Mouse (Mus musculus): ENCODE data around the gene Ano1.
A peak's percentile ranks its signal among the peaks of the same experiment; 100 is the strongest.

Gene Ano1

DNA sequence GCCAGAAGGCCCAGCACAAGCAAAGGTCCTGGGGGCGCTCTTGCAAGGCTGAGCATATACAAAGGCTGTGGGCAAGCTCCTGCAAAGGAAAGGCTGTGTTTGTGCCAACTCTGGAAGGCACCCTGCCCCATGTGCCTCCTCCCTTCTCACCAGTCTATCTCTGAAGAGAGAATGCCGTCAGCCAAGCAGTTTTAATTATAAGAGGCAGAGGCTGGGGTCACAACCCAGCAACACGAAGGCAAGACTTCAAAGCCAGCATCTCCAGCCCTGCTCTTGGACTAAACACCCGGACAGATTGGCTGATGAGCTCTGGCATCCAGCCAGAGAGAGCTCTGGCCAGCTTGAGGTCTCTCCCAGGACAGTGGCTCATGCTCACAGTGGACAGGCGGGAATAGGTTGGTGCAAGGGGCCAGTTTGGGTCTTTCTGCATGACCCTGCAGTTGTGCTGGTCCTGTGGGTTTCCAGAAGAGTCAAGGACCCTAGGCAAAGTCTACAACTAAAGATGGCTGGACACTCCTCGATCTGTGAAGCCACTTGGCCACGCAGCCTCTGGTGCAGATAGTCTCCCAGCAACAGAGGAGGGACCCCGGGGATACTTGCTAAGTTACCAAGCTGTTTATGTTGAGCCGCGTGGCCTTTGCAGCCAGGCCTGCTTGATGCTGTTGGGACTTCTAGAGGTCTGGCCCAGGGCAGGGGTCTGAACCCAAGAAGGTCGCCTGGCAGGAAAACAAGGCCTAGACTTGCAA is 12.9 kb upstream of the Ano1 start:
- peak; percentile 23 to 42 for DNase-seq

DNA sequence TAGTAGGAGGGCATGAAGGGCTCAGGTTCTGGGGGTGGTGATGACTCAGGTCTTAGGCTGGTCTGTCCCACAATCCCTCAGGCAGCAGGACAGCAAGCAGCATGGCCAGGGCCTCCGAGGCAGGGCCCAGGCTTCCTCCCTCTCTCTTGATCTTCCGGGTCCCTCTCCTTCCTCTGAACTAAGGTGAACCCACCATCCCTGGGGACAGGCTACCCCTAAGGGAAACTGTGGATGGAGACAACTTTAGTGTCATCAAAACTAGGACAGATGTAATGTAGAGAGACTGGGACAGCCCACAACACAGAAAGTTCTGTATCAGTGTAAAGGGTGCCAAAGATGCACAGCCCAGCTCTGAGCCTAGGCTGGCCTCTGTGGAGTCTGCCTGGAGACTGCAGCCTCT is 12.2 kb upstream of the Ano1 start:
- DNase-seq: no peak

DNA sequence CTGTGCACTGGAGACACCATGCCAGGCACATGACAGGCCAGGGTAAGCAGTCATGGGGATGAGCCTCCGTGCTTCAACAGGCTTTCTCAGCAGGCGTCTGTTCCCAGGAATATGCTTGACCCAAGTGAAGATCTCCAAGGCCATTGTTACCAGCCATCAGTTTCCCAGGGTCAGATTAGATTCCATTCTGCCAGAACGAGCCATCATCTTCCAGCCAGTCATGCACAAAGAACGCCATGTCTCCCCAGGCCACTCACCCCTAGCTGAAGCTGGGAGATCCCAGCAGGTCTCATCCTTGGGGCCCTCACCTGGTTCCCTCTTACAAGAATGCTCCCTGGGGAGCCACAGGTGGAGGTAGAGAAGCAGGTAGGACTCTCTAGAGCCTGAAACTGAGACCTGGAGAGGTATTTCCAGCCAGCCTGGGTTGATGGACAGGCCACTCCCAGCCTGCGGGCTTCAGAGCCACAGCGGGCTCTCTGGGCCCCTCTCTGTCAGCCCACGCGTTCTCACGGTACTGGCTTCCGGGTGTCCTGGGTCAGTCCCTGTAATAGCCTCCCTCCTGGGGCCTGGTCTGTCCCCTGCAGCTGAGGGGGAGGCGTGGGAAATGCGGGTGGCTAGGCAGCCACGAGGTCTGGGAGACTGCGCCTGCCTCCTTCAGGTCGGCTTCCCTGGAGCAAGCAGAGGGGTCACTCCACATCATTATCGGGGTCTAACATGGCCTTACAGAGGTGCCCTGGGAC is 10.9 kb upstream of the Ano1 start:
- no peak for DNase-seq

DNA sequence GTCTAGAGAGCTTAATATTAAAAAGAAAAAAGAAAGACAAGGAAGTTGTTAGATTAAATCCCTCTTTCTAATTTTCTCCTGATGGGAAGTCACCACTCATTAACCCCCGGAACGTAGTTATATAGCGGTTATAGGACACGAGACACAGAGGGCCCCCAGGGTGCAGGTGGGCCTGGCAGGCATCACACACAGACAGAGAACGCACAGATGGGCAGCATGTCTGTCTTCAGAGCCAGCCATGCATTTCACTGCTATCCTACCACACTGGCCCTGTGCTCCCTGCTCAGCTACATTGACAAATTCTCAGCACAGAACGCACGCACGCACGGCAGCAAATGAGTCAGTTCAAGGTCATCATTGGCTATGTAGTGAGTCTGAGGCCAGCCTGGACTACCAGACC is 8.5 kb upstream of the Ano1 start:
- DNase-seq: no peak

DNA sequence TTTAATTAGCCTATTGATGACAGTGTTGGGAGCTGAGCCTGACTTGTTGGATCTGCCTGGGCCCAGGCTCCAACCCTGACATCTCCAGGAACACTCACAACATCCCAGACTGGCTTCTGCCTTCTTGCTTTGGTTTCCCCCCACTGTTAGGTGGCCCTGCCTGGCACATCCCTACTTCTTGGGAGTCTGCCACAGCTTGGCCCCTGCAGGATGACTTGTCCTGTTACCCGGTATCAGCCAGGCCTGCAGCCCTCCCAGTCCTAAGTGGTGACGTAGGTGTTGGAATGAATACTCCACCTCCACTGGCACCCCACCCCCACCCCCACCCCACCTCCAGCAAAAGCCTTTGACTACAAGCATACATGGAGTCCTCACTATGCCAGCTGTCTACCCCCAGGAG is 7.7 kb upstream of the Ano1 start:
- DNase-seq: no peak

DNA sequence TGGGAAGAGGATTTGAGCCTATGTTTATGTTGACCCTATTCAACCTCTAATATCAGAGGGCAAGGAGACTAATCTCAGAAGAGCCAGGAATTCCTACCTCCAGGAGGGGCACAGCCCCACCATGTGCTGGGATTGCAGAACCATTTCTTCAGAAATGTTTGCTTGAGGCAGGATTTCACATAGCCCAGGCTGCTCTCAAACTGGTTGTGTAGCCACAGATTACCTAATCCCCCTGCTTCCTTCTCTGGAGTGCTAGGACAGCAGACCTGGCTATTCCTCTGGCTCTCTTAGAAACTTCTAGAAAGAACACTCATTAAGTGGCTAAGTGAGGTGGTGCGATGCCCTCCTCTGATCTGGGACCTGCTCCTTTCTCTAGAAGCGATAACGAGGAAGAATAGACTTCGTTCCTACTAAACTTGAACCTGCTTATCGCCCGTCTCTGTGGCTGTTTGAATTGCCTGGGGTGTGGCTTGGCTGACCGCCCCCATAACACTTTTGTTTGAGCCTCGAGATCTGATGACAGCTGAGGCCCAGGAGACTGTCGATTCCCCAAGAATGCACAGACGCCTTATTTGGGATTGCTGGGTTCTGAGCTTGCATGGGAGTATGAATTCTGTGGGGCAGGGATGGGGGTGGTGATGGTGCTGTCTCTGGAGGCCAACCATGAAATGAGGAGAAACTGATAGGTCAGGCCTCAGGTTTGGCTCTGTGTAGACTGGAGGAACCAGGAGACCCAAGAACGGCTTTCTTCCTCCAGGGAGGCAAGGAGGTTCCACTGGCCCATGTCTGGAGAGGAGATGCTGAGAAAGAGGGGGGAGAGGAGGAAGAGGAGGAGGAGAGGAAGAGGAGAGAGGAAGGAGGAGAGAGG is 4.0 kb upstream of the Ano1 start:
- DNase-seq: no peak

DNA sequence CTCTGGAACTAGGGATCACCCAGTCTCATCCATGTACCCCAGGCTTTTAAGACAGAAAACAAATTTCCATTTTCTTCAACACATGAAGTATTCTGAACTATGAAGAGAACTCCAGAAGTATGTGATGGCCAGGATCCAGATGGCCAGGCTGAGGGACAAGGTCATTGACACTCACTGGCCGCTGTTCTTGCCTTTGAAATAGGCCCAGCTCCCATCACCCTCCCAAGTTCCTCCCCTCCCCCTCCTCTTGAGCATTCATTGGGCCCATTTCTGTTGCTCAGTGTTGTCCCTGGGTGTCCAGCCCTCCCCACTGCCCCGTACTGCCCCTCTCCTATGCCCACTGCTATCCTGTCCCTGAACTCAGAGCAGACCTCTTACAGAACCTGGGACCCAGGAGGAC is 2.9 kb upstream of the Ano1 start:
- DNase-seq: peak; percentile 43 to 44

DNA sequence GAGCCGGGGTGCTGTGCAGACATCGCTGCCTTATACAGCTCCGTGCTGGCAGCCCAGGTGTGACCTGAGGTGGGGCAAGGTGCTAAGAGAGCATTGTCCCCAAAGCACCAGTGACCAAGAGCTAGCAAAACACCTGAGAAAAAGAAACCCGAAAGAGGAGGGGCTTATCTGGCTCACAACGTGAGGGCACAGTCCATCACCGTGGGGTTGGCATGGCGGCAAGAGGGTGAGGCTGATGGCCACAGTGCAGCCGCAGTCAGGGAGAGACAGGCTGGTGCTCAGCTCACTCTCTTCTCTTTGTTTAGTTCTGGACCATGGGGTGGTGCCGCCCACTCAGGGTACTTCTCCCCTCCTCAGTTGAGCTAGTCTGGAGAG is 1.9 kb upstream of the Ano1 start:
- no peak for DNase-seq

GRCm38 (mm10) chr7:144752919-144753656 is 1.3 kb upstream of the Ano1 start:
- DNase-seq: no peak

DNA sequence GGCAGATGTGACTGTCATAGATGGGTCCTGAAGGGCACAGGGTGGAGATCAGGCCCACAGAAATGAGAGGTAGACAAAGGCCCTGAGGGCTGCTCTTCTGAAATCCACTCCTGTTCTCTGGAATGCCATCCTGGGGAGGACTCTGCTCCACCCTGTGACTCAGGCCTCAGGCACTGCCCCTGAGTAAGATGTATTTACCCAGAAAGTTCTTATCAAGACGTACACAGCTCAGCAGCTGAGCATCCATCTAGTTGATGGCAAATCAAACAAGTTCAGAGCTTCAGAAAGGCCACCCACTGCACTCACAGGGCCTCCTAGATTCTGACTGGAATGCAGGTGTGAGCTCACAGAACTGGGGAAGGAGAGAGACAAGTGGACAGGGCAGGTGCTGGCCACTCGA is 4.0 kb downstream of the Ano1 start:
- DNase-seq: no peak

DNA sequence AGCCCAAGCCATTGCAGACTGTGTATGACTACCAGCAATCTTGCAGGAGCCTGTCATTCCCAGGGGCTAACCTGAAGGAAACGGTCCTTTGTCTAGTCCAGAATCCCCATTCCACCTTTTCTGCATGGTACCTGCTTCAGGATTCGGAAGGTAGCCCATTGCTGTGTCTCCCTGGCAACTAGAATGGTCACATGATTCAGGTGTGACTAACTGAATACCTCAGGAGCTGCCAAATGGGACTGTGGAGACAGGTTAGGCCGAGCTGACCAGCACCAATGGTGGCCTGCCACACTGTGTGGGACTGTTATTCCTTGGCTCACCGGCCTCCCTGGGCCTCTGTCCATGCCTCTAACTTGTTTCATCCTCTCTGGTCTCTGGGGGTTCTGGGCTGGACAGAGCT is 5.3 kb downstream of the Ano1 start:
- no peak for DNase-seq

- DNase-seq: no peak
These were observed 7.9 kb downstream of the Ano1 start for GRCm38 (mm10) chr7:144743874-144744273.

DNA sequence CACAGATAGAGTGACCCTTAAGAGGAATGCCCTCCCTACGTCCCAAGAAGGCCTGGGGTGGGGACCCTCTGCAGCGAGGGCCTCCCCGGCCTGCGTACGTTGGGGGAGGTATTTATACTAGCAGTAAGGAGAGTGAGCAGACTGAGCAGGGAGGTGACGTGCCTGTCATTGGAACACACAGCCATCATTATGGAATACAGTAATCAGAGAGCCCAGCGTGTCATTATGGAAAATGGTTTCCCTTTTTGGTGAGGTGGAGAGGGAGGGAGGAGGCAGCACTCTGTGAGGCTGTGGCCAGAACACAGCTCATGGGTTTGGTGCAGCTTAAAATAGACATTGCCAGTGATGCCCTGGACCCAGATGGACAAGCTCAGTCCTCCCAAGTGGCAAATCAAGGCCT is 11.1 kb downstream of the Ano1 start:
- DNase-seq: no peak

DNA sequence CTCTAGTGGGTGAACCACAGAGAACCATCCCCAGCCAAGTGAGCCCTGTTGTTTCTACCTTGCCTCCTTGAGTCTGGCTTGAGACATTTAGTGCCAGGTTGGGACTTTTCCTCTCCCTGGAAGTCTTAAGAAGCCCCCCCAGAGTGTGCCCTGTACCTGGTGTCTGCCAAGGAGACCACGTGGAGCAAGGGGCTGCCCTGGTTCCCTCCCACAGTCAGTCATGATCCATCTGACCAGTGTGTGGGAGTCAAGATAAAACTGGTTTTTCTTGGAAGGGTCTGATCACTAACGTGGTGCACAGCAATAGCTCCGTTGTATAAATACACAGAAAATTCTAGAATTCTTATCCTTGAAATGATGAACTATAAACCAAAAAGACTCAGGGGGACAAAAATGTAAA is 12.0 kb downstream of the Ano1 start:
- no peak for DNase-seq

DNA sequence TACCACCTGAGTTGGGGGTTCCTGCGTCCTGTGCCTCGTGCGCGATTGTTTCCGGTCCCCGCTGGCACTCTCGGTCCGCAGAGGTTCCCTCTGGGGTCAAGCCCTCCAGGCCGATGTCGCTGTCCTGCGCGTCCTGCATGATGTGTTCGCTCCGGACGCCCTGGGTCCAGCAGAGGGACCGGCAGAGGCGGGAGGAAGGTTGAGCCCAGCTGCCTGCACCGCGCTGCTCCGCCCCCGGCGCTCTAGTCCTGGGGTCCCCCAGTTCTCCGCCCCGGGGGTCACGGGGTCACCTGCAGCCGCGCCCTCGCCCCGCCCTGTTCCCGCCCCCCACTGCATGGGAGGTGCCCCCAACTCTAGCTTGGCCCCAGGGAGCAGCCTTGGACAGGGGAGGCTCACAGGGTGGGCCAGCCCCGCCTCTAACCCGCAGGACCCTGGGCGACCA is 13.4 kb downstream of the Ano1 start:
- DNase-seq: peak in 1 of 2 experiments; percentile 19

DNA sequence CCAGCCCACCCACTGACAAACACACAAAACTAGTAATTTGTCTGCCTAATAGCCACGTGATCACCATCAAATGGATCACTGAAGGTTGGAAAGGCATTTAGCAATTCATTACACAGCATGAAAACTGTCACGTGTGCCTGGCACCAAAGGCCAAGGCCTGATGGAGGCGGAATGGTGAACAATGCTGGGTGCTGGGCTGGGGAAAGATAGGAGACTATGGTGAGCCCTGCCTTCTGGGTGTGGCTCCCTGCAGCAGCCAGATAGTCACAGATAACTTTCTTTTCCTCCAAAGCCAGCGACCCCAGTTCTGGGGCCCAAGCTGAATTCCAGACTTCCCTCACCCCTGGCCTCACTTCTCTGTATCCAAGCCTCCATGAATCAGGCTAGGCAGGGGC is 19.9 kb downstream of the Ano1 start:
- no peak for DNase-seq

- no peak for DNase-seq
These were observed 20.4 kb downstream of the Ano1 start for GRCm38 (mm10) chr7:144731182-144731896.

DNA sequence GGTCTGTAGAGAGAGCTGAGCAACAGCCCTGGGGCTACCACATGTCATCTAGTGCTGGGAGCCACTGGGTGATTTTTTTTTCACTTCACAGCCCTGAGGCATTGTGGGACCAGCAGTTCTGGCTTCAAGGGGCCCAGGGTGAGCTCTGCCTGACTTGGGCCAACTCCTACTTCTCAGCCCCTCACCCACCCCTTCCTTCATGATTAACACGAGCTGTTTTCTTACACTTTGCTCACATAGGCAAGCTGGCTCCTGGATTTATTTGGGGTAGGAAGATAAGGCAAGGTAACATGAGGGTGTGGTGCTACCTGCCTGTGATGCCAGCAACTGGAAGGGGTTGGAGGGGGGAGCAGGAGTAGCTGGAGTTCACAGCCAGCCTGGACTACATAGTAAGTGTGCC is 27.5 kb downstream of the Ano1 start:
- DNase-seq: no peak

DNA sequence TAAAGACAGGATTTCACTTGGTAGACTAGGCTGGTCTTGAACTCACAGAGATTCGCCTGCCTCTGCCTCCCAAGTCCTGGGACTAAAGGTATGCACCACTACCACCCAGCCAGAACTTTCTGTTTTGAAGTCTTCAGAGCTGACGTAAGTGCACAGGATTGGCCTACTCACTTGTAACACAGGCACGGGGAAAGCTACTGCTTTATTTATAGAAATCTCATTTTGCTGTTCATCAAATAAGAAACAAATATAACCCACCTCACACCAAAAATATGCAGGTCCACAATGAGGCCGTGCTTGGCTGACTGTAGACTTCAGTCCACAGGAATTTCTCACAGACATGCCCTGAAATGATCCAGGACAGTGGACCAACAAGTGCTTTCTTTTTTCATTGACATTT is 31.8 kb downstream of the Ano1 start:
- DNase-seq: no peak

GRCm38 (mm10) chr7:144717736-144718135 is 34.0 kb downstream of the Ano1 start:
- DNase-seq: no peak

GRCm38 (mm10) chr7:144697870-144698269 is 53.9 kb downstream of the Ano1 start:
- DNase-seq: no peak

Data from kidney, postnatal 36 days (tissue).